Mouse (Mus musculus): ENCODE results near the gene Slc30a1.

DNA sequence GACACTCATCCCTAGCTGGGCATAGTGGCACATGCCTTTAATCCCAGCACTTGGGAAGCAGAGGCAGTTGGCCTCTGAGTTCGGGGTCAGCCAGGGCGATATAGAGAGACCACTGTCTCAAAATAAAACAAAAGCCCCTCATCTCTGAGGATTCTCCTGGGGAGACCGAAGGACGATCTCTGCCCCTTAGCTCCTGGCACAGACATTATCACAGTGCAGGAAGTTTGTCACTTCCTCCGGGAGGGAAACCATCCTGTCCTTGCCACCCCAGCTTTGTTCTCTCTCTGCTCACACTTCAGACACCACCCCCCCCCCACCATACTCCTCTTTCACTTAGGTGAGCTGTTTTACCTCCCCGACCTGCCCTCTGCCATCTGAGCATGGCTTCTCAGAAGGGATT, 37.1 kb downstream of the Slc30a1 start:
- no peak for TF ChIP-seq CTCF (IDR thresholded peaks at IDR 0.05; ENCODE audit: low read depth)
- TF ChIP-seq EP300 (optimal IDR thresholded peaks at IDR 0.05): no peak
